Mouse (Mus musculus) G1E (cell line): ENCODE results near the gene Meltf.

Source experiments
- CTCF ChIP-seq: IDR thresholded peaks from 2 replicates; pipeline ENCODE4 v1.5.1; 2012; ENCODE audit warnings: low read depth, low read length, inconsistent platforms, mixed read lengths
- TAL1 ChIP-seq: conservative IDR thresholded peaks from 2 replicates; pipeline ENCODE4 v1.6.1; 2012; ENCODE audit warnings: low read depth, low read length, inconsistent platforms, mixed read lengths

GRCm38 (mm10) chr16:31866911-31867310 lies 11.7 kb upstream of the Meltf start:
- TF ChIP-seq CTCF: no peak
- TF ChIP-seq TAL1: no peak
